Mouse (Mus musculus) gonadal fat pad, adult 2 months (tissue): ENCODE results near the gene Sh3bp5l. TPM values are rescaled to one million over a fixed set of nuclear protein-coding genes. Genes with fewer than 3 reads are reported as not detected.

ENCODE experiments used
- DNase-seq: peaks from one replicate; pipeline ENCODE4 v3.0.0-alpha.2; 2012; ENCODE audit warnings: low read depth
- polyA plus RNA-seq: library from polyadenylated mRNA; depleted of rRNA; stranded (reverse); fragments of >200 nt; gene quantifications from 2 replicates; pipeline ENCODE4 v1.2.3, GENCODE M21; 2012; rRNA removed

Sh3bp5l gene
- polyA plus RNA-seq, 1 experiment = 58.4 TPM

DNA sequence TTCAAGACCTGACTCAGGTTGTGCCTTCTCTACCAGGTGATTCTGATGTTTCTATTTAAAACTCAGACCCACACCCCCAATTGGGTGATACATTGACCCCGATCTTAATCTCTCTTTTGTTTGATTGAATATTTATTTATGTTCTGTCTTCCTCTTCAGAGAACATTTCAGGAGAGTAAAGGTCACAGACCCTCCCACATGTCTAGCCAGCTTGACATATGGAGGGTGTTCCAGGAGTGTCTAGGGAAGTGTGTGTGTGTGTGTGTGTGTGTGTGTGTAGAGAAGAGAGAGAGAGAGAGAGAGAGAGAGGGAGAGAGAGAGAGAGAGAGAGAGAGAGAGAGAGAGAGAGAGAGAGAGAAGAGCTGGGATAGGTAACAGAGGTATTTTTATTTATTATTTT lies 47.2 kb downstream of the Sh3bp5l start:
- DNase-seq = no peak

DNA sequence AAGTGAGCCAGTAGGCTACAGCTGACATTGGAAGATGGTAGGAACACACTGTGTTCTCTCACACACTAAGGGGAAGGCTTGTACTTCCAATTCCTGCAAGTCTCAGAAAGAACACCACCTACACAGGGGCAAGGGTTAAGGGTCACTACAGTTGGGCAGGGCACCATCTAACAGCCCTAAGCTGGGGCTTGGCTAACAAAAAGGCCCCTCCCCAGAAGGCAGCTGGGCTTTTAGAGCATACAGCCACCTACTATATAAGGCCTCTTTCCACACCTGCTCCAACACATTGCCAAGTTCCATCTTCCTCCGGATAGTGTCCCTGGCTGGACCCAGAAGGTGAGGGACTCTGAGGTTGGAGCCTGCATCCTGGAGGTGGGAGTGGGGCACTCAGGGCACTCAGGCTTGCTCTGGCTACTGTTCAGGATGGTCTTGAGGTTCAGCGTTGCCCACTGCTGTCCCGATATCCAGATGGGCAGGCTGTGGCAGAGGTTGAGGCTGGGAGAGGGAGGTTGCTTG lies 48.3 kb downstream of the Sh3bp5l start, which contains the start of gene Lypd8:
TSS of gene Lypd8 (plus strand) at position 281 of the 516 bp plus-strand sequence.
- DNase-seq = no peak

DNA sequence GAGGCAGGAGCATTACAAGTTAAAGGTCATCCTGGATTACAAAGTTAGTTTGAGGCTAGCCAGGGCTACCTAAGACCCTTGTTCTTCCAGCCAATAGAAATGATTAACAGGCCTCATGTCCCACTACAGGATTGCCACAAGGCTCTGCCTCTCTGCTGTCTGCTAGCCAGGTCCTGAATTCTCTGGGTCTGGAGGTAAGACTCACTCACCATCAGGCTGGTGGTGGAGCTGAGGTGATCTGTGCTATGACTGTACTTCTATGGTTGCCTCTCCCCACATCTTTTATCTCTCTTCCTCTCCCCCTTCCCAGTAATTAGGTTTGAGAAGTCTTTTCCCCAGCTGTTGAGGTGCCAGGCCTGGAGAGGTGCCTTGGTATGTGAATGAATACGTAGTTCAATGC lies 49.0 kb downstream of the Sh3bp5l start:
- no peak for DNase-seq

DNA sequence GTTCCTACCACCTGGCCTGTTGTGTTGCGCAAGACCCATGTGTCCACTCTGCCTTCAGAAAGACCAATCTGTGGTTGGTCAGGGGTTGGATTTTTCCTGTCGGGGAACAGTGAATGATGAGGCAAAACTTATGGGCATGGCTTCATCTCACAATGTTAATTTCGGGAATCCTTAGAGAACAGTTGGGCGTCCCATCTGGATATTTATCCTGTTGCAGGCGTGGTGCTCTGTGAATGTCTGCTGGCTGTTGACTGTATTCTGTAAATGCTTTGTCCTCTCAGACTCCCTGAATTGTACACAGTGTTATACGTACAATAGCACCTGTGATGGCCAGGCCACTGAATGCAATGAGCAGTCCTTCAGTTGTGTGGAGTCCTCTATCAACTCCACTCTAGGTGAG lies 51.9 kb downstream of the Sh3bp5l start:
- no peak for DNase-seq

Other genes with a start within 250 kb of the Sh3bp5l start
- 1.2 and 1.3 TPM in 2 replicates for gene Gm12248, start 237.6 kb upstream of the Sh3bp5l start, polyA plus RNA-seq
- gene Cnot8, start 226.6 kb upstream of the Sh3bp5l start, polyA plus RNA-seq = 52.2 and 54.6 TPM in 2 replicates
- 8.0 and 8.1 TPM in 2 replicates for gene Gemin5, start 162.2 kb upstream of the Sh3bp5l start, polyA plus RNA-seq
- gene Mrpl22, start 159.1 kb upstream of the Sh3bp5l start, polyA plus RNA-seq = 30.0 and 37.2 TPM in 2 replicates
- 12.6 and 14.0 TPM in 2 replicates for gene Igtp, start 131.2 kb upstream of the Sh3bp5l start, polyA plus RNA-seq
- 9.2 and 11.4 TPM in 2 replicates for gene Irgm2, start 131.1 kb upstream of the Sh3bp5l start, polyA plus RNA-seq
- 2.7 and 4.6 TPM in 2 replicates for gene 4930438A08Rik, start 55.9 kb upstream of the Sh3bp5l start, polyA plus RNA-seq
- gene Zfp692, start 23.7 kb upstream of the Sh3bp5l start, polyA plus RNA-seq = 42.3 and 45.8 TPM in 2 replicates
- 47.1 and 48.3 TPM in 2 replicates for gene Zfp672, start 385 bp upstream of the Sh3bp5l start, polyA plus RNA-seq
- gene Lypd8, start 48.3 kb downstream of the Sh3bp5l start, polyA plus RNA-seq = 1,979 and 3,212 TPM in 2 replicates
- gene 1810065E05Rik, start 90.4 kb downstream of the Sh3bp5l start, polyA plus RNA-seq = 0.32 and 0.60 TPM in 2 replicates
- not detected in 2 replicates for gene Gm12253, start 101.8 kb downstream of the Sh3bp5l start, polyA plus RNA-seq
- gene Lypd9, start 122.2 kb downstream of the Sh3bp5l start, polyA plus RNA-seq = 0.26 and 0.39 TPM in 2 replicates
- 0.14 and 0.30 TPM in 2 replicates for gene Olfr30, start 131.5 kb downstream of the Sh3bp5l start, polyA plus RNA-seq
- 0.08 and 0.13 TPM in 2 replicates for gene Olfr332, start 161.8 kb downstream of the Sh3bp5l start, polyA plus RNA-seq
- gene Olfr331, start 171.8 kb downstream of the Sh3bp5l start, polyA plus RNA-seq = not detected in 2 replicates
- gene Olfr330, start 204.1 kb downstream of the Sh3bp5l start, polyA plus RNA-seq = not detected in 2 replicates
- gene Olfr329-ps, start 215.7 kb downstream of the Sh3bp5l start, polyA plus RNA-seq = not detected in 2 replicates
- not detected in 2 replicates for gene Olfr328, start 224.9 kb downstream of the Sh3bp5l start, polyA plus RNA-seq
- not detected in 2 replicates for gene Olfr224, start 239.8 kb downstream of the Sh3bp5l start, polyA plus RNA-seq
- not detected in 2 replicates for gene Olfr325, start 247.0 kb downstream of the Sh3bp5l start, polyA plus RNA-seq